Mouse (Mus musculus) erythroid progenitor cell, adult 5-6 weeks (primary cell): ENCODE measurements around the gene Olfr523. TPM values are rescaled to one million over a fixed set of nuclear protein-coding genes. Genes with fewer than 3 reads are reported as not detected.
"Not testable (repeated sequence)": the region's sequence is repeated elsewhere in the genome, so short reads cannot be mapped to it uniquely, and the experiment has no call there.

Experiments
- ATAC-seq: replicated peaks from 2 replicates; pipeline ENCODE4 v1.8.0; 2016; ENCODE audit warnings: moderate number of reproducible peaks, mild to moderate bottlenecking, moderate TSS enrichment, inconsistent platforms; ENCODE audit not compliant: poor library complexity, low FRiP score, severe bottlenecking
- total RNA-seq, 2 experiments: library from RNA; stranded (forward) in 1 of 2; stranded (reverse) in 1 of 2; fragments of 150-400 nt in 1 of 2; fragments of 186-747, 209-891 nt in 1 of 2; gene quantifications; 2 replicates each; pipeline versions ENCODE4 v1.2.3 to v1.2.4; 2015 to 2017; ENCODE audit warnings: low replicate concordance in 2 of 2

Olfr523 gene
- total RNA-seq (2015; ENCODE audit: low replicate concordance) (not detected in 2 replicates), total RNA-seq (2017; ENCODE audit: low replicate concordance) (not detected in 2 replicates)

GRCm38 (mm10) chr7:140172936-140173335, at the start of gene Olfr523:
TSS of gene Olfr523 (plus strand) at chr7:140173217.
- no peak for ATAC-seq

GRCm38 (mm10) chr7:140124382-140124781, 48.6 kb upstream of the Olfr523 start:
- ATAC-seq, result no peak

GRCm38 (mm10) chr7:140125278-140126021, 47.6 kb upstream of the Olfr523 start:
- peak; percentile 96 for ATAC-seq

- ATAC-seq, result no peak
Measured at GRCm38 (mm10) chr7:140126022-140126350, 47.0 kb upstream of the Olfr523 start.

- ATAC-seq, result no peak
Measured at GRCm38 (mm10) chr7:140126934-140127333, 46.1 kb upstream of the Olfr523 start.

- no peak for ATAC-seq
Measured at GRCm38 (mm10) chr7:140127911-140128310, 45.1 kb upstream of the Olfr523 start.

- ATAC-seq, result not testable (repeated sequence)
Measured at GRCm38 (mm10) chr7:140132184-140132583, 40.8 kb upstream of the Olfr523 start.

GRCm38 (mm10) chr7:140134033-140134432, 39.0 kb upstream of the Olfr523 start:
- ATAC-seq, result not testable (repeated sequence)

- ATAC-seq, result no peak
Measured at GRCm38 (mm10) chr7:140135106-140135770, 37.8 kb upstream of the Olfr523 start.

- peak; percentile 93 for ATAC-seq
Measured at GRCm38 (mm10) chr7:140137135-140138020, 35.6 kb upstream of the Olfr523 start, which contains the start of gene Mtg1. TSS of gene Mtg1 (plus strand) at chr7:140137564.

- no peak; the same call in 1 of the 2 replicates for ATAC-seq
Measured at GRCm38 (mm10) chr7:140138021-140138310, 35.1 kb upstream of the Olfr523 start.

GRCm38 (mm10) chr7:140141350-140141749, 31.7 kb upstream of the Olfr523 start:
- no peak for ATAC-seq

GRCm38 (mm10) chr7:140144550-140144949, 28.5 kb upstream of the Olfr523 start:
- no peak for ATAC-seq

GRCm38 (mm10) chr7:140153383-140153782, 19.6 kb upstream of the Olfr523 start:
- no peak for ATAC-seq

GRCm38 (mm10) chr7:140153829-140154217, 19.2 kb upstream of the Olfr523 start:
- ATAC-seq, result no peak

GRCm38 (mm10) chr7:140154218-140154927, 18.6 kb upstream of the Olfr523 start, which contains the start of gene Sprn:
TSS of gene Sprn (minus strand) at chr7:140154877.
- no peak for ATAC-seq

GRCm38 (mm10) chr7:140160363-140160762, 12.7 kb upstream of the Olfr523 start:
- no peak for ATAC-seq

GRCm38 (mm10) chr7:140164664-140165063, 8.4 kb upstream of the Olfr523 start, which contains the start of gene Olfr522:
TSS of gene Olfr522 (minus strand) at chr7:140164764.
- ATAC-seq, result no peak

GRCm38 (mm10) chr7:140167950-140168349, 5.1 kb upstream of the Olfr523 start:
- ATAC-seq, result no peak

GRCm38 (mm10) chr7:140169386-140169785, 3.6 kb upstream of the Olfr523 start:
- ATAC-seq, result no peak
